In the genomic region with DNA sequence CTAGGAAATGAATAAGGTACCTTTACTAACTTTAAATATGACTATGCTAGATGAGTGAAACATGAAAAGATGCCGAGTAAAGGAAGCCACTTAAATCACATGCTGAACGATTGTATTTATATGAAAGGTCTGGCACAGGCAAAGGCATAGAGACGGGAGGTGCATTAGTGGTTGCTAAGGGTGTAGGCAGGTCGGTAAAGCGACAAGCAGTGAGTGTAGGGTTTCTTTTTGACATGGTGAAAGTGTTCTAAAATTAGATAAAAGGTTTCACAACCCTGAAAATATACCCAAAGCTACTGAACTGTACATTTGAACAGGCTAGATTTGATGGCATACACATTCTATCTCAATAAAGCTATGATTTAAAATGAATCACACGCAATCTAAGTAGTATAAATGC, we compare ENCODE assay signal across 24 mouse cellular contexts. TPM values are rescaled to one million over a fixed set of nuclear protein-coding genes. Genes with fewer than 3 reads are reported as not detected.
"Had no signal": no experiment of that assay in that cellular context is flagged by ENCODE, and none has a peak within 500 bp of the region (broad histone marks: within the 10 kb centered on the region; RNA-seq: fewer than 3 reads in every experiment).

No protein-coding gene starts in this region.

- DNase-seq: kidney, adult 2 months; kidney, postnatal 36 days; lung, adult 2 months; lung, postnatal 36 days; right cerebral cortex, postnatal 14 days; thymus, adult 2 months; thymus, postnatal 25 days had no signal

- H3K27me3 ChIP-seq: liver, embryonic 15.5 days; midbrain, embryonic 13.5 days; neural tube, embryonic 12.5 days had no signal

- H3K27ac ChIP-seq: left cerebral cortex, adult 2 months; limb, embryonic 10.5 days; liver, embryonic 15.5 days; midbrain, embryonic 13.5 days; neural tube, embryonic 12.5 days had no signal

- H3K36me3 ChIP-seq: limb, embryonic 10.5 days; liver, embryonic 15.5 days; midbrain, embryonic 13.5 days; neural tube, embryonic 12.5 days had no signal

- H3K4me2 ChIP-seq: liver, embryonic 11.5 days; liver, embryonic 15.5 days; midbrain, embryonic 13.5 days; neural tube, embryonic 12.5 days had no signal

- H3K9ac ChIP-seq: liver, embryonic 15.5 days; midbrain, embryonic 13.5 days; neural tube, embryonic 12.5 days had no signal

- H3K4me3 ChIP-seq: left cerebral cortex, adult 2 months; limb, embryonic 10.5 days; liver, embryonic 15.5 days; midbrain, embryonic 13.5 days; neural tube, embryonic 12.5 days had no signal

- H3K9me3 ChIP-seq: limb, embryonic 10.5 days; liver, embryonic 15.5 days; midbrain, embryonic 13.5 days; neural tube, embryonic 12.5 days had no signal

- H3K4me1 ChIP-seq: limb, embryonic 10.5 days; midbrain, embryonic 13.5 days; neural tube, embryonic 12.5 days had no signal

- ATAC-seq: lung, postnatal 0 days; midbrain, embryonic 13.5 days had no signal

RNA-seq across cellular contexts. Expression of gene 1700024P04Rik, which starts 47.3 kb away (rescaled TPM):
- total RNA-seq: layer of hippocampus, adult 18-20 months; layer of hippocampus, postnatal 10 days; left cerebral cortex, adult 2 months; left cerebral cortex, postnatal 14 days; megakaryocyte progenitor cell, adult 5-6 weeks; midbrain, postnatal 0 days had no signal
- polyA plus RNA-seq: kidney, adult 2 months; kidney, embryonic 16.5 days; limb, embryonic 10.5 days; limb, embryonic 14.5 days; liver, embryonic 11.5 days; liver, embryonic 15.5 days; lung, adult 2 months; lung, postnatal 0 days; midbrain, embryonic 13.5 days; midbrain, postnatal 0 days; neural tube, embryonic 12.5 days; small intestine, adult 2 months; stomach, embryonic 14.5 days; urinary bladder, adult 2 months had no signal
